Mouse (Mus musculus): ENCODE results near the gene Lat2.

- TF ChIP-seq CTCF (IDR thresholded peaks at IDR 0.05; ENCODE audit: low read depth, low read length) (peak; percentile 90), POLR2A (IDR thresholded peaks at IDR 0.05; ENCODE audit: borderline replicate concordance, low read depth, low read length) (no peak)
These were observed 2.2 kb upstream of the Lat2 start for GRCm38 (mm10) chr5:134617071-134617470.

All from bone marrow macrophage, adult 2 months (primary cell).